Mouse (Mus musculus) kidney, adult 2 months (tissue): ENCODE measurements at regions not wholly inside any gene's neighbourhood (a gene's known extent, or its start where the extent isn't known, plus 50 kb on each side); places are given as distances from the start of the nearest gene placed in this dataset.

Source experiments
- CTCF ChIP-seq: fragments of 200-500 bp; conservative IDR thresholded peaks from 2 replicates; pipeline ENCODE4 v1.5.1; 2011; ENCODE audit warnings: low read depth, mild to moderate bottlenecking, control low read depth, low read length, moderate library complexity, mixed read lengths; ENCODE audit not compliant: insufficient read depth, insufficient read length
- POLR2A ChIP-seq: fragments of 200-500 bp; IDR thresholded peaks from one replicate; pipeline ENCODE4 v1.6.1; 2011; ENCODE audit warnings: low read depth, low read length, control low read depth

GRCm38 (mm10) chr10:66539846-66540245 is 556.1 kb upstream of the Jmjd1c start:
- TF ChIP-seq POLR2A (no peak), CTCF (no peak)
